ENCODE assay signal across 9 mouse cellular contexts in the genomic region with DNA sequence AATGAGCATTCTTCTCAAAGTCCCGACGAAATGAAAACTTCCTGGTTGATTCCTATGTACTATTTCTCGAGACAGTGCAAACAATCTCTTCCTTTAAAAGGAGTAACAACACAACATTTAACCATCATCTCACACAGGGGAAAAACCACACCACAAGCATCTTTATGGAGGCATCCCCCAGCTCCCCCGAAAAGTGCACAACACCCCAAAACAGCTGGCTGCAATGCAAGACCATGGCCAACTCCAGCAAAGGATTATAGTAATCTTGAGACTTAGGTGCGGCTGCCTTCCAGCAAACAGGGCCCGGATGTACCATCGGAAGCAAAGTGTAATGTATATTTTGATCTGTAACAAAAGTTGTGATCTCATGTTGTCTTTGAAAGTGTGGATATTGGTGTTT. TPM values are rescaled to one million over a fixed set of nuclear protein-coding genes. Genes with fewer than 3 reads are reported as not detected.
DNase-seq lines count a peak whose midpoint lies in the region; ATAC-seq and TF ChIP-seq lines count a peak whose summit lies in the region.
"Had no signal": no experiment of that assay in that cellular context is flagged by ENCODE, and none has a peak within 500 bp of the region (broad histone marks: within the 10 kb centered on the region; RNA-seq: fewer than 3 reads in every experiment).

No protein-coding gene starts in this region.

- no peaks in the 10 kb centered on the region for H3K36me3 ChIP-seq in heart, embryonic 11.5 days (ENCODE audit: control insufficient read depth, insufficient read depth, low read length)
- no peaks in the 10 kb centered on the region for H3K36me3 ChIP-seq in hindbrain, postnatal 0 days (ENCODE audit: insufficient read depth, low read length)
- H3K36me3 ChIP-seq in midbrain, embryonic 15.5 days (replicated peaks): no peaks in the 10 kb centered on the region

- H3K4me1 ChIP-seq in heart, embryonic 11.5 days (ENCODE audit: control insufficient read depth, insufficient read depth, low read length): peaks cover 22% of the 10 kb centered on the region
- H3K4me1 ChIP-seq in hindbrain, postnatal 0 days (ENCODE audit: insufficient read depth, low read length): no peaks in the 10 kb centered on the region
- H3K4me1 ChIP-seq in midbrain, embryonic 15.5 days: peaks cover 30% of the 10 kb centered on the region

- peaks cover 63% of the 10 kb centered on the region for H3K27me3 ChIP-seq in heart, embryonic 11.5 days (ENCODE audit: control insufficient read depth, insufficient read depth, low read length)
- H3K27me3 ChIP-seq in hindbrain, postnatal 0 days (ENCODE audit: insufficient read depth, low read length): no peaks in the 10 kb centered on the region
- 0 out of 2 replicates have a peak, but pooled peaks cover 2% of the 10 kb centered on the region for H3K27me3 ChIP-seq in midbrain, embryonic 15.5 days (replicated peaks)
- H3K27me3 ChIP-seq: CH12.LX had no signal

- WGBS in heart, embryonic 11.5 days (ENCODE audit: insufficient replicate concordance): 5% methylated on average over 7 of the region's 7 CpGs
- WGBS in hindbrain, postnatal 0 days: 30% methylated on average over 7 of the region's 7 CpGs
- WGBS in midbrain, embryonic 15.5 days: 20% methylated on average over 7 of the region's 7 CpGs

- intact Hi-C loops in left cerebral cortex, postnatal 36 days (cut with DNase I): no loop called here

- H3K9me3 ChIP-seq in heart, embryonic 11.5 days (replicated peaks; ENCODE audit: control insufficient read depth, low read length): no peaks in the 10 kb centered on the region
- no peaks in the 10 kb centered on the region for H3K9me3 ChIP-seq in hindbrain, postnatal 0 days (ENCODE audit: low read length)
- no peaks in the 10 kb centered on the region for H3K9me3 ChIP-seq in midbrain, embryonic 15.5 days

- no peak for DNase-seq in heart, adult 11 months
- DNase-seq in embryo, embryonic 11 days: peak; percentile 56
- DNase-seq in hindbrain, postnatal 0 days (ENCODE audit: low spot score): peak; percentile 30
- no peak for DNase-seq in left cerebral cortex, postnatal 36 days (ENCODE audit: low spot score in 2 of 2)
- DNase-seq in ovary, adult 18-20 months (ENCODE audit: low spot score): no peak
- DNase-seq in thymus, postnatal 14 days: no peak

- H3K27ac ChIP-seq in heart, embryonic 11.5 days (ENCODE audit: low read depth, low read length): no peak overlapping the region
- H3K27ac ChIP-seq in hindbrain, postnatal 0 days: peak overlapping the region; percentile 97
- H3K27ac ChIP-seq in midbrain, embryonic 15.5 days: peak overlapping the region; percentile 93

- TF ChIP-seq CTCF in hindbrain, postnatal 0 days (IDR thresholded peaks at IDR 0.05; ENCODE audit: low read depth): no peak

- ATAC-seq in heart, embryonic 11.5 days (replicated peaks; ENCODE audit: insufficient number of reproducible peaks, low FRiP score, low TSS enrichment): no peak
- ATAC-seq in hindbrain, postnatal 0 days: no peak
- ATAC-seq in midbrain, embryonic 15.5 days (replicated peaks): no peak

- no peak overlapping the region for H3K9ac ChIP-seq in heart, embryonic 11.5 days (ENCODE audit: low read depth, low read length)
- H3K9ac ChIP-seq in hindbrain, postnatal 0 days (replicated peaks; ENCODE audit: low read length): peak overlapping the region; percentile 80
- peak overlapping the region; percentile 76 for H3K9ac ChIP-seq in midbrain, embryonic 15.5 days

- H3K4me3 ChIP-seq in heart, embryonic 11.5 days (ENCODE audit: low read depth, low read length): peak overlapping the region; percentile 43
- H3K4me3 ChIP-seq in hindbrain, postnatal 0 days (ENCODE audit: low read length): peak overlapping the region; percentile 51
- peak overlapping the region; percentile 56 for H3K4me3 ChIP-seq in midbrain, embryonic 15.5 days

- H3K4me2 ChIP-seq in heart, embryonic 11.5 days: peak overlapping the region; percentile 71
- peak overlapping the region; percentile 61 for H3K4me2 ChIP-seq in hindbrain, postnatal 0 days (ENCODE audit: low read depth, low read length)
- H3K4me2 ChIP-seq in midbrain, embryonic 15.5 days: peak overlapping the region; percentile 65

RNA-seq across cellular contexts. Expression of a gene that starts 1.8 kb away (rescaled TPM):
- polyA plus RNA-seq in heart, embryonic 11.5 days (2014; fragmentation: Nextera tagmentation; extraction: Ambion mirVana): 0.89 and 0.93 TPM in 2 replicates
- total RNA-seq in hindbrain, postnatal 0 days (2014; rRNA removed): 132 and 137 TPM in 2 replicates
- polyA plus RNA-seq in hindbrain, postnatal 0 days (2015; fragmentation: Nextera tagmentation; extraction: Ambion mirVana): 175 and 179 TPM in 2 replicates
- polyA plus RNA-seq in midbrain, embryonic 15.5 days (2015; fragmentation: Nextera tagmentation; extraction: Ambion mirVana): 159 and 172 TPM in 2 replicates
- total RNA-seq in left cerebral cortex, postnatal 36 days (2021): 1 to 10 TPM in 1 of 2 experiments, under 1 TPM in 1; 0.89 to 1.9 TPM
- total RNA-seq: CH12.LX had no signal

Comparison
In these comparisons a context has a peak if more than half of its experiments do, and no peak if none do; other contexts are left out.
1. DNase-seq: peak in embryo, embryonic 11 days (single experiment) and hindbrain, postnatal 0 days (single experiment); none in heart, adult 11 months (single experiment), left cerebral cortex, postnatal 36 days (0 of 2), ovary, adult 18-20 months (single experiment) and thymus, postnatal 14 days (single experiment).
2. RNA of a gene that starts 1.8 kb away (polyA plus RNA-seq): 175 to 179 TPM in hindbrain, postnatal 0 days and 159 to 172 TPM in midbrain, embryonic 15.5 days; 0.89 to 0.93 TPM in heart, embryonic 11.5 days; every median in the first group is over 10 times any median in the second.
3. Peak in every context shown above with its lines, with median percentiles within 50 percentile points of each other: H3K4me2 ChIP-seq and H3K4me3 ChIP-seq.